ENCODE assay signal across 9 mouse cellular contexts in genomic region chr13:115687426-115687825, GRCm38 (mm10).
DNase-seq lines count a peak whose midpoint lies in the region; ATAC-seq lines count a peak whose summit lies in the region.
"Had no signal": no experiment of that assay in that cellular context is flagged by ENCODE, and none has a peak within 500 bp of the region (broad histone marks: within the 10 kb centered on the region; RNA-seq: fewer than 3 reads in every experiment).

No protein-coding gene starts in this region.

- H3K9ac ChIP-seq in forebrain, embryonic 12.5 days = no peak overlapping the region
- H3K9ac ChIP-seq in neural tube, embryonic 15.5 days (replicated peaks) = no peak overlapping the region
- H3K9ac ChIP-seq in kidney, embryonic 16.5 days (replicated peaks; ENCODE audit: low read length) = no peak overlapping the region
- H3K9ac ChIP-seq in intestine, embryonic 15.5 days = no peak overlapping the region

- DNase-seq in cerebellum, postnatal 10 days = peak; percentile 45 to 63
- DNase-seq in layer of hippocampus, postnatal 36 days = peak; percentile 2 to 4
- no peak for DNase-seq in thymus, postnatal 14 days
- DNase-seq: cerebellum, adult 2 months had no signal

- H3K4me1 ChIP-seq in forebrain, embryonic 12.5 days = peaks cover 7% of the 10 kb centered on the region; the same call in 1 of the 2 replicates
- H3K4me1 ChIP-seq in neural tube, embryonic 15.5 days = 0 out of 2 replicates have a peak, but pooled peaks cover 3% of the 10 kb centered on the region
- H3K4me1 ChIP-seq in kidney, embryonic 16.5 days (ENCODE audit: insufficient read depth, low read length) = no peaks in the 10 kb centered on the region
- no peaks in the 10 kb centered on the region for H3K4me1 ChIP-seq in intestine, embryonic 15.5 days (replicated peaks)

- peaks cover 13% of the 10 kb centered on the region; the same call in 1 of the 2 replicates for H3K27me3 ChIP-seq in forebrain, embryonic 12.5 days
- H3K27me3 ChIP-seq in neural tube, embryonic 15.5 days (replicated peaks) = peaks cover 27% of the 10 kb centered on the region
- no peaks in the 10 kb centered on the region for H3K27me3 ChIP-seq in kidney, embryonic 16.5 days (ENCODE audit: insufficient read depth, low read length)
- no peaks in the 10 kb centered on the region for H3K27me3 ChIP-seq in intestine, embryonic 15.5 days (replicated peaks)

- H3K4me2 ChIP-seq in forebrain, embryonic 12.5 days = no peak overlapping the region
- no peak overlapping the region for H3K4me2 ChIP-seq in neural tube, embryonic 15.5 days
- H3K4me2 ChIP-seq in kidney, embryonic 16.5 days (replicated peaks; ENCODE audit: low read depth, low read length) = no peak overlapping the region
- H3K4me2 ChIP-seq in intestine, embryonic 15.5 days (replicated peaks) = no peak overlapping the region

- WGBS in forebrain, embryonic 12.5 days = 10% methylated on average over 4 of the region's 4 CpGs
- WGBS in neural tube, embryonic 15.5 days = 9% methylated on average over 4 of the region's 4 CpGs
- WGBS in kidney, embryonic 16.5 days = 83% methylated on average over 4 of the region's 4 CpGs
- WGBS in intestine, embryonic 15.5 days = 79% methylated on average over 4 of the region's 4 CpGs

- no peaks in the 10 kb centered on the region for H3K36me3 ChIP-seq in forebrain, embryonic 12.5 days (replicated peaks)
- no peaks in the 10 kb centered on the region for H3K36me3 ChIP-seq in neural tube, embryonic 15.5 days
- no peaks in the 10 kb centered on the region for H3K36me3 ChIP-seq in kidney, embryonic 16.5 days (ENCODE audit: insufficient read depth, low read length)
- no peaks in the 10 kb centered on the region for H3K36me3 ChIP-seq in intestine, embryonic 15.5 days

- no peak overlapping the region for H3K27ac ChIP-seq in forebrain, embryonic 12.5 days
- no peak overlapping the region for H3K27ac ChIP-seq in neural tube, embryonic 15.5 days (replicated peaks)
- H3K27ac ChIP-seq in kidney, embryonic 16.5 days (ENCODE audit: low read length) = no peak overlapping the region
- H3K27ac ChIP-seq in intestine, embryonic 15.5 days = no peak overlapping the region

- no peak for ATAC-seq in cerebellum, adult (ENCODE audit: insufficient number of reproducible peaks, low FRiP score, low TSS enrichment)
- peak; percentile 85 for ATAC-seq in forebrain, embryonic 12.5 days (ENCODE audit: low FRiP score)
- ATAC-seq in neural tube, embryonic 15.5 days (ENCODE audit: low FRiP score) = peak; percentile 84
- no peak for ATAC-seq in kidney, embryonic 16.5 days (ENCODE audit: low FRiP score, low TSS enrichment)
- no peak for ATAC-seq in intestine, embryonic 15.5 days

- no peaks in the 10 kb centered on the region for H3K9me3 ChIP-seq in forebrain, embryonic 12.5 days
- H3K9me3 ChIP-seq in neural tube, embryonic 15.5 days (replicated peaks) = no peaks in the 10 kb centered on the region
- H3K9me3 ChIP-seq in kidney, embryonic 16.5 days (ENCODE audit: low read length) = no peaks in the 10 kb centered on the region
- no peaks in the 10 kb centered on the region for H3K9me3 ChIP-seq in intestine, embryonic 15.5 days

- H3K4me3 ChIP-seq in forebrain, embryonic 12.5 days (replicated peaks) = no peak overlapping the region
- H3K4me3 ChIP-seq in neural tube, embryonic 15.5 days (replicated peaks) = no peak overlapping the region
- no peak overlapping the region for H3K4me3 ChIP-seq in kidney, embryonic 16.5 days (ENCODE audit: low read length)
- no peak overlapping the region for H3K4me3 ChIP-seq in intestine, embryonic 15.5 days (replicated peaks)

Comparison
In these comparisons a context has a peak if more than half of its experiments do, and no peak if none do; other contexts are left out.
1. ATAC-seq: peak in forebrain, embryonic 12.5 days (single experiment) and neural tube, embryonic 15.5 days (single experiment); none in cerebellum, adult (single experiment), kidney, embryonic 16.5 days (single experiment) and intestine, embryonic 15.5 days (single experiment).